Mouse (Mus musculus) stomach, embryonic 14.5 days (tissue): ENCODE data around the gene Dmwd. TPM values are rescaled to one million over a fixed set of nuclear protein-coding genes. Genes with fewer than 3 reads are reported as not detected.

ENCODE experiments used
- ATAC-seq: fragments of 200-750 bp; cut with Nextera tagmentation; 2 replicates; pipeline ENCODE4 v1.8.0; 2017; ENCODE audit warnings: low read depth, moderate TSS enrichment; ENCODE audit not compliant: insufficient number of reproducible peaks, insufficient read depth, low FRiP score
- H3K27ac ChIP-seq: fragments of 300-500 bp; sonication (generic); 2 replicates; pipeline ENCODE4 v1.5.1; 2014; ENCODE audit warnings: mild to moderate bottlenecking, low read length, moderate library complexity, mixed read lengths
- H3K27me3 ChIP-seq: fragments of 300-500 bp; sonication (generic); 2 replicates; pipeline ENCODE4 v1.6.1; 2014; ENCODE audit warnings: low read length, control low read depth, mixed read lengths; ENCODE audit not compliant: control insufficient read depth, insufficient read depth
- H3K36me3 ChIP-seq: fragments of 300-500 bp; sonication (generic); 2 replicates; pipeline ENCODE4 v1.6.1; 2014; ENCODE audit warnings: mild to moderate bottlenecking, control low read depth, low read length, moderate library complexity, mixed read lengths; ENCODE audit not compliant: control insufficient read depth, insufficient read depth
- H3K4me1 ChIP-seq: fragments of 300-500 bp; sonication (generic); 2 replicates; pipeline ENCODE4 v1.6.1; 2014; ENCODE audit warnings: low read length, control low read depth, mixed read lengths; ENCODE audit not compliant: control insufficient read depth, insufficient read depth
- H3K4me2 ChIP-seq: fragments of 300-500 bp; sonication (generic); replicated peaks from 2 replicates; pipeline ENCODE4 v1.6.1; 2014; ENCODE audit warnings: low read depth, low read length, control low read depth
- H3K4me3 ChIP-seq: fragments of 300-500 bp; sonication (generic); 2 replicates; pipeline ENCODE4 v1.5.1; 2014; ENCODE audit warnings: low read depth, low read length, control low read depth
- H3K9ac ChIP-seq: fragments of 300-500 bp; sonication (generic); replicated peaks from 2 replicates; pipeline ENCODE4 v1.6.1; 2014; ENCODE audit warnings: low read depth, mild to moderate bottlenecking, control low read depth, low read length, moderate library complexity, mixed read lengths
- H3K9me3 ChIP-seq: fragments of 300-500 bp; sonication (generic); 2 replicates; pipeline ENCODE4 v1.6.1; 2016; ENCODE audit warnings: low read depth, low read length, control low read depth; ENCODE audit not compliant: control insufficient read depth
- WGBS: fragments of 180-500 bp; shearing (Covaris S2); extraction: QIAGEN DNeasy Blood & Tissue Kit; methylation state at CpG from one replicate; pipeline ENCODE4 v1.1.7; 2014; 5-methylcytosine and 5-hydroxymethylcytosine counted together
- polyA plus RNA-seq: library from polyadenylated mRNA; unstranded; fragments of >200 nt; fragmentation: Nextera tagmentation; extraction: Ambion mirVana; gene quantifications from 2 replicates; pipeline ENCODE4 v1.2.1, GENCODE M21; 2014

Gene Dmwd
- polyA plus RNA-seq, 1 experiment from 2014 or later, result 16.8 TPM

DNA sequence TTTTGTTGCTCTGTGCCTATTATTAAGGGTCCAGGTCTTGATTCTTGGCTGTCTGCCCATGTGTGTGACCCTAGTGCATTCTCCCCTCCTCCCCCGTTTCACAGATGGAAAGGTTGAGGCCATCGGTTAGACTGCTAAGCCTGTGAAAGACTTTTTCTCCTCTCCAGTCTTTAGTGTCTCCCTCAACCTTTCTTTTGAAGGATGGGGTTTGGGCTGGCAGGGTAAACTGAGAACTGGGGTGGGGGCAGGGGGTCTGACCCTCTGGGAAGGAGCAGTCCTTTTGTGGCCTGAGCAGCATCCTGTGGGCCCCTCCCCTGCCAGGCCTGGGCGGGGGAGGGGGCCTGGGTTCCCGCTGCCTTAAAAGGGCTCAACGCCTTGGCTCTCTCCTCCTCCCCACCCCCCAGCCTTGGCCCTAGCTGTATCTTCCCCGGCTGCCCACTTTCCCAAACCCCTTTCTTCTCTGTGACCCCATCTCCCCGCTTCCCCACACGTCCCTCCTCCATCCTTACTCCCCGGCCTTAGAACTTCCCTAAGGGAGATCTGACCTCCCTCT is 9.0 kb downstream of the Dmwd start:
- peak overlapping the region; percentile 23; the same call in 1 of the 2 replicates for H3K4me3 ChIP-seq
- peaks cover 43% of the 10 kb centered on the region for H3K36me3 ChIP-seq
- peak overlapping the region; percentile 19; the same call in 1 of the 2 replicates for H3K9ac ChIP-seq
- H3K4me2 ChIP-seq, result peak overlapping the region; percentile 40
- peak overlapping the region; percentile 75; the same call in 1 of the 2 replicates for H3K27ac ChIP-seq
- no peak for ATAC-seq
- no peaks in the 10 kb centered on the region for H3K27me3 ChIP-seq
- H3K9me3 ChIP-seq, result no peaks in the 10 kb centered on the region
- WGBS, result 28% methylated on average over 8 of the region's 9 CpGs
- peaks cover 43% of the 10 kb centered on the region for H3K4me1 ChIP-seq

- peaks cover 38% of the 10 kb centered on the region for H3K36me3 ChIP-seq
- no peak for ATAC-seq
- H3K4me1 ChIP-seq, result peaks cover 43% of the 10 kb centered on the region
- H3K27me3 ChIP-seq, result no peaks in the 10 kb centered on the region
- H3K4me2 ChIP-seq, result peak overlapping the region; percentile 40
- H3K4me3 ChIP-seq, result peak overlapping the region; percentile 23; the same call in 1 of the 2 replicates
- H3K9me3 ChIP-seq, result no peaks in the 10 kb centered on the region
- WGBS, result 7% methylated on average over 6 of the region's 6 CpGs
- peak overlapping the region; percentile 19; the same call in 1 of the 2 replicates for H3K9ac ChIP-seq
- H3K27ac ChIP-seq, result peak overlapping the region; percentile 75; the same call in 1 of the 2 replicates
Observed at GRCm38 (mm10) chr7:19085495-19085894, 9.5 kb downstream of the Dmwd start.

- ATAC-seq, result peak; percentile 43; the same call in 1 of the 2 replicates
- WGBS, result 6% methylated on average over 14 of the region's 14 CpGs
- Histone ChIP-seq H3K36me3 (peaks cover 33% of the 10 kb centered on the region), H3K4me1 (peaks cover 43% of the 10 kb centered on the region), H3K9ac (0 out of 2 replicates have a peak overlapping the region, but pooled peaks have one; percentile 19), H3K4me2 (peak overlapping the region; percentile 40), H3K27me3 (no peaks in the 10 kb centered on the region), H3K9me3 (no peaks in the 10 kb centered on the region), H3K27ac (no peak overlapping the region), H3K4me3 (peak overlapping the region; percentile 23; the same call in 1 of the 2 replicates)
Observed at GRCm38 (mm10) chr7:19086042-19086441, 10.0 kb downstream of the Dmwd start.

- no peak for ATAC-seq
- Histone ChIP-seq H3K27me3 (no peaks in the 10 kb centered on the region), H3K4me1 (peaks cover 43% of the 10 kb centered on the region), H3K36me3 (peaks cover 26% of the 10 kb centered on the region), H3K27ac (no peak overlapping the region), H3K4me2 (no peak overlapping the region), H3K9me3 (no peaks in the 10 kb centered on the region), H3K9ac (no peak overlapping the region), H3K4me3 (no peak overlapping the region)
- WGBS, result 67% methylated on average over 18 of the region's 18 CpGs
Observed at GRCm38 (mm10) chr7:19086760-19087159, 10.7 kb downstream of the Dmwd start.

DNA sequence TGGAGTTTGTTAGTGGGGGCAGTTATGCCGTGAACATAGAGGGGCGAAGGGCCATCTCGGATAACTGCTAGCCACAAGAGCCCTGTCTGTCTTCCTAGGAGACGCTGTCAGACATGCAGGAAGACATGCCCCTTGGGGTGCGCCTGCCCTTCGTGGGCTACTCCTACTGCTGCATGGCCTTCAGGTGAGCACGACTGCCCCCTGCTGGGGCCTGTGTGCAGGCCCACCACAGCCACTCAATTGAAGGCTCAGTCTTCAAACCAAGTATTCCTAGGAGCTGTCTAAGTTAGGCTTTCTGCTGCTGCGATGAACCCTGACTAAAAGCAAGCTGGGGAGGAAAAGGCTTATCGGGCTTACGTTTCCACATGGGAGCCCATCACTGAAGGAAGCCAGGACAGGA is 12.8 kb downstream of the Dmwd start:
- peaks cover 20% of the 10 kb centered on the region for H3K36me3 ChIP-seq
- WGBS, result 43% methylated on average over 10 of the region's 10 CpGs
- ATAC-seq, result no peak
- no peak overlapping the region for H3K27ac ChIP-seq
- no peak overlapping the region for H3K4me3 ChIP-seq
- H3K9me3 ChIP-seq, result no peaks in the 10 kb centered on the region
- no peak overlapping the region for H3K9ac ChIP-seq
- H3K27me3 ChIP-seq, result no peaks in the 10 kb centered on the region
- H3K4me1 ChIP-seq, result peaks cover 36% of the 10 kb centered on the region
- no peak overlapping the region for H3K4me2 ChIP-seq

- Histone ChIP-seq H3K27me3 (no peaks in the 10 kb centered on the region), H3K27ac (no peak overlapping the region), H3K4me3 (peak overlapping the region; percentile 32; the same call in 1 of the 2 replicates), H3K4me2 (peak overlapping the region; percentile 89), H3K9me3 (no peaks in the 10 kb centered on the region), H3K4me1 (peaks cover 20% of the 10 kb centered on the region), H3K9ac (no peak overlapping the region; the same call in 1 of the 2 replicates), H3K36me3 (peaks cover 20% of the 10 kb centered on the region)
- WGBS, result 56% methylated on average over 13 of the region's 17 CpGs
- no peak for ATAC-seq
Observed at GRCm38 (mm10) chr7:19091913-19092312, 15.9 kb downstream of the Dmwd start.

- Histone ChIP-seq H3K4me1 (peaks cover 24% of the 10 kb centered on the region), H3K9ac (peak overlapping the region; percentile 18; the same call in 1 of the 2 replicates), H3K9me3 (no peaks in the 10 kb centered on the region), H3K27me3 (no peaks in the 10 kb centered on the region), H3K4me3 (peak overlapping the region; percentile 32), H3K4me2 (peak overlapping the region; percentile 89), H3K27ac (peak overlapping the region; percentile 81), H3K36me3 (peaks cover 18% of the 10 kb centered on the region)
- peak; percentile 24; the same call in 1 of the 2 replicates for ATAC-seq
- 8% methylated on average over 38 of the region's 38 CpGs for whole genome bisulfite sequencing
Observed at GRCm38 (mm10) chr7:19092381-19093173, 16.6 kb downstream of the Dmwd start.

GRCm38 (mm10) chr7:19093174-19093521 is 17.1 kb downstream of the Dmwd start:
- Histone ChIP-seq H3K9me3 (no peaks in the 10 kb centered on the region), H3K4me2 (peak overlapping the region; percentile 89), H3K4me1 (peaks cover 24% of the 10 kb centered on the region), H3K36me3 (peaks cover 13% of the 10 kb centered on the region), H3K4me3 (peak overlapping the region; percentile 32), H3K27ac (peak overlapping the region; percentile 81), H3K9ac (0 out of 2 replicates have a peak overlapping the region, but pooled peaks have one; percentile 18), H3K27me3 (no peaks in the 10 kb centered on the region)
- WGBS, result under 1% methylated on average over 10 of the region's 15 CpGs
- ATAC-seq, result peak; percentile 43
